Mouse (Mus musculus) forebrain, embryonic 12.5 days (tissue): ENCODE data around the gene Gpr179. TPM values are rescaled to one million over a fixed set of nuclear protein-coding genes. Genes with fewer than 3 reads are reported as not detected.
A peak's percentile ranks its signal among the peaks of the same experiment; 100 is the strongest.

ENCODE experiments used
- ATAC-seq: fragments of 200-750 bp; cut with Nextera tagmentation; 2 replicates; pipeline ENCODE4 v1.8.0; 2017; ENCODE audit warnings: moderate TSS enrichment; ENCODE audit not compliant: low FRiP score
- H3K27ac ChIP-seq: fragments of 300-500 bp; sonication (generic); 2 replicates; pipeline ENCODE4 v1.5.1; 2016; ENCODE audit warnings: mild to moderate bottlenecking
- H3K27me3 ChIP-seq: fragments of 300-500 bp; sonication (generic); 2 replicates; pipeline ENCODE4 v1.6.1; 2016; ENCODE audit warnings: mild to moderate bottlenecking
- H3K36me3 ChIP-seq: fragments of 300-500 bp; sonication (generic); replicated peaks from 2 replicates; pipeline ENCODE4 v1.6.1; 2016; ENCODE audit warnings: mild to moderate bottlenecking
- H3K4me1 ChIP-seq: fragments of 300-500 bp; sonication (generic); 2 replicates; pipeline ENCODE4 v1.6.1; 2016
- H3K4me2 ChIP-seq: fragments of 300-500 bp; sonication (generic); 2 replicates; pipeline ENCODE4 v1.6.1; 2016; ENCODE audit warnings: mild to moderate bottlenecking, moderate library complexity
- H3K4me3 ChIP-seq: fragments of 300-500 bp; sonication (generic); replicated peaks from 2 replicates; pipeline ENCODE4 v1.5.1; 2016; ENCODE audit warnings: mild to moderate bottlenecking
- H3K9ac ChIP-seq: fragments of 300-500 bp; sonication (generic); 2 replicates; pipeline ENCODE4 v1.6.1; 2016; ENCODE audit warnings: mild to moderate bottlenecking
- H3K9me3 ChIP-seq: fragments of 300-500 bp; sonication (generic); 2 replicates; pipeline ENCODE4 v1.6.1; 2016
- WGBS: fragments of 180-500 bp; shearing (Covaris S2); methylation state at CpG from one replicate; pipeline ENCODE4 v1.1.7; 2016; 5-methylcytosine and 5-hydroxymethylcytosine counted together
- polyA plus RNA-seq: library from polyadenylated mRNA; unstranded; fragments of >200 nt; fragmentation: Nextera tagmentation; extraction: Ambion mirVana; gene quantifications from 2 replicates; pipeline ENCODE4 v1.2.1, GENCODE M21; 2016

Gpr179 gene
- polyA plus RNA-seq, 1 experiment from 2014 or later: 0.11 TPM

DNA sequence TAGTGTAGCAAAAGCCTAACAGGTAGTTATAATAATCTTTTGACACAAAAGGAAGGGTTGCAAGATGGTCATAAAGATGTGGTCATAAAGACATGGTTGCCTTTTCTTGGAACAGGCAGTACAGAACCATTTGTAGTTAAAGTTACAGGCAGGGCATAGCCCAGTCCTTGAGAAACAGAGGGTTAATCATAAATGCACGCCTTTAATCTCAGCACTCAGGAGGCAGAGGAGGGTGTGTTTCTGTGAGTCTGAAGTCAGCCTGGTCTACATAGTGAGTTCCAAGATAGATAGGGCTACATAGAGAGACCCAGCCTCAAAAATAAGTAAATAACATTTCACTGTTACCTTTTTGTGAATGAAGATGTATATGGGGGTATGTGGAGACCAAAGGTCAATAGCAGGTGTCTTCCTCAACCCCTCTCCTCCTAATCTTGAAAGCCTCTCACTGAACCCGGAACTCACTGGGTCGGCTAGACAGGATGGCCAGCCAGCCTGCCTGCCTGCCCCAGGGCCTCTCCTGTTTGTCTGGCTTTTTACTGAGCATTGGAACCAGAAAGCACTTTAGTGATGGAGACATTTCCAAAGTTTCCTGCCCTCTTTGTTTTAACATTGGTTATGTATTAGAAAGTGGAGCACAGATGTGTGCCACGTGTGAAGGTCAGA, 1.2 kb upstream of the Gpr179 start:
- Histone ChIP-seq H3K27ac (no peak overlapping the region), H3K9me3 (0 out of 2 replicates have a peak, but pooled peaks cover 2% of the 10 kb centered on the region), H3K36me3 (no peaks in the 10 kb centered on the region), H3K4me2 (no peak overlapping the region), H3K4me3 (no peak overlapping the region), H3K4me1 (peaks cover 32% of the 10 kb centered on the region), H3K27me3 (peaks cover 6% of the 10 kb centered on the region; the same call in 1 of the 2 replicates), H3K9ac (no peak overlapping the region)
- no peak for ATAC-seq
- WGBS: 74% methylated on average over 4 of the region's 4 CpGs

DNA sequence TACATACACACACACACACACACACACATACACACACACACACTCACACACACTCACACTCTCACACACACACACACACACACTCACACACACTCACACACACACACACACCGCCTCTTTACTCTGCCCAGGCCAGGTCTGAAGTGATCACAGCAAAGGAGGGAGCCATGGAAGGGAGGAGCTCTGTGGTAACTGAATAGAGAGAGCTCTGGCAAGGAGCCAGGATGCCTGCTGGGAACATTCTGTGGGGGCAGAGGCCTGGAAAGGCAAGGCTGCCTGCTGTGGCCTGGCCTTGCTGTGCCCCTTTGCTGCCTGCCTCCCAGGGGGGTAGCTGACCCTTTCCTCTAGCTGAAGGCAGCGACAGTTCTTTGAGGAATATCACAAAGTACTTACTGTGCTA, 1.8 kb downstream of the Gpr179 start:
- Histone ChIP-seq H3K4me2 (peak overlapping the region; percentile 2; the same call in 1 of the 2 replicates), H3K27ac (peak overlapping the region; percentile 63), H3K36me3 (no peaks in the 10 kb centered on the region), H3K4me3 (no peak overlapping the region), H3K4me1 (peaks cover 32% of the 10 kb centered on the region), H3K9ac (no peak overlapping the region), H3K27me3 (peaks cover 6% of the 10 kb centered on the region; the same call in 1 of the 2 replicates), H3K9me3 (0 out of 2 replicates have a peak, but pooled peaks cover 2% of the 10 kb centered on the region)
- 0% methylated on average over 2 of the region's 2 CpGs for WGBS
- ATAC-seq: peak; percentile 69

DNA sequence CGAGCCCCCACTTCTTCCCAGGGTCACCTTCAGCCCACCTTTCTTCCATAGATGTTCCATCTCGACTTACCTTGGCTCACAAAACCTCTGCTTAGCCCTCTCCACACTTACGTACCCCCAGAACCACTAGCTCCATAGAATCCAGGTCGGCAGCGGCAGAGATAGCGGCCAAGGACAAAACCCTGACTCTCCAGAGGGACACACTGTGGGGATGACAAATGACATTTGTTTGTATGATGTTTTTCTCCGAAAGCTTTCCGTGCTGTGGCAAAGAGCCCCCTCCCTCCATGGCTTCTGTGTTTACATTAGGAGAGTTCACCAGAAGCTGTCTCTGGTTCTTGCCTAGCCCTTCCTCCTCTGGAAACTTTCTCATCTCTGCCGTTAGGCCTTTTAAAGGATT, 4.6 kb downstream of the Gpr179 start:
- Histone ChIP-seq H3K4me1 (peaks cover 32% of the 10 kb centered on the region), H3K27ac (no peak overlapping the region), H3K9ac (no peak overlapping the region), H3K4me3 (no peak overlapping the region), H3K4me2 (no peak overlapping the region), H3K27me3 (peaks cover 6% of the 10 kb centered on the region; the same call in 1 of the 2 replicates), H3K9me3 (0 out of 2 replicates have a peak, but pooled peaks cover 2% of the 10 kb centered on the region), H3K36me3 (no peaks in the 10 kb centered on the region)
- 89% methylated on average over 9 of the region's 9 CpGs for WGBS
- ATAC-seq: no peak

DNA sequence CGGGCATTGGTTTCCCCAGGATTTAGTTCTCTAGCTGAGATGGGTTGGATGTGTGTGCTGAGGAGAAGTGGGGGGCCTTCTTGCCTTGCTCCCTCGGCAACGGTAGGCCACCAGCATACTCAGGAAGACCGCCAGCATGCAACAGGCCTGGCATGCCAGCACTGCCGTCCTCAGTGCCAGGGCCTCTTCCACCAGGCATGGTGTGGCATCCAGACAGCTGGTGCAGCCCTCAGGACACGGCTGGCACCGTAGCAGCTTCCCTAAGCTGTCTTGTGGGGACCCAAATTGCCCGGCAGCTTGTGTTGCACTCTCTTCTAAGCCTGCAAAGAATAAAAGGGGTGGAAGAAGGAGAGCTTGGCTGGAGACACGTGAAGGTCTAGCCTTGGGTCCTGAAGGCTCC, 5.5 kb downstream of the Gpr179 start:
- 85% methylated on average over 9 of the region's 9 CpGs for WGBS
- Histone ChIP-seq H3K4me2 (no peak overlapping the region), H3K4me3 (no peak overlapping the region), H3K27ac (no peak overlapping the region), H3K9ac (no peak overlapping the region), H3K9me3 (0 out of 2 replicates have a peak, but pooled peaks cover 2% of the 10 kb centered on the region), H3K36me3 (no peaks in the 10 kb centered on the region), H3K27me3 (peaks cover 6% of the 10 kb centered on the region; the same call in 1 of the 2 replicates), H3K4me1 (peaks cover 23% of the 10 kb centered on the region)
- ATAC-seq: no peak

DNA sequence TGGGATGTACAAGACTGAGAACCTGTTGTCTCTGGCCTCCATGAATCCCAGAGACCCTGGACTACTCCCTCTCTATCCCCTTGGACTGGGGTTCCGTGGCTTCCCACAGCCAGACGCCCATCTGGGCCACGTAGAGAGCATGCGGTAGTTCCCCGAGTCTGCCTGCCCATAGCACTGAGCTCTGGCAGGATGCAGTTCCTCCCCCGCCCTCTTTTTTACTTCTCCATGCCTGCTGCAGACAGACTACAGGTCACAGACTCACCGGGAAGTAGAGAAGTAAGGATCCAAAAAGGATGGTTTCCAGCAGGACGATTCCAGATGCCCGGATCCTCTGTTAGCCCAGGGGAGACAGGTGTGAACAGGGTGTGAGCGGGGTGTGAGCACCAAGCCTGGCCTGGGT, 6.4 kb downstream of the Gpr179 start:
- H3K4me2 ChIP-seq: no peak overlapping the region
- 85% methylated on average over 10 of the region's 10 CpGs for WGBS

DNA sequence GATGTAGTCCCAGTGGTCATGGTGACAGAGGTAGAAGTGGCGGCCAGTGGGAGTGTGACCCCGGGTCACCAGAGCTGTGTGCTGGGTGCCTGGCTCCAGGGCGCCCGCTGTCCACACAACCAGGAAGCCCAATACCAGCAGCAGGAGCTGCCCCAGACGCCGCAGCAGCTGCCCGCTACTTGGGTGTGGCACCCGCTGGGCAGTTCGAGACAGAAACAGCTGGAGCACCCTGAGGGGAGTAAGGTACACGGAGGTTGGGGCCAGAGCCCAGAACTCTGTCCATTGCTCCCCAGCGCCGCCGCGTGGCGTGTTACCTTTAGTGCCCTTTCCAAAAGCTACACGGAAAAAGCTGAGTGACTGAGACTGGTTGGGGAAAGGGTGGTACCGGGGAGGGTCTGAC, 8.3 kb downstream of the Gpr179 start:
- no peak for ATAC-seq
- 34% methylated on average over 17 of the region's 17 CpGs for WGBS
- Histone ChIP-seq H3K9me3 (no peaks in the 10 kb centered on the region), H3K4me3 (no peak overlapping the region), H3K36me3 (no peaks in the 10 kb centered on the region), H3K27ac (no peak overlapping the region), H3K9ac (no peak overlapping the region), H3K27me3 (peaks cover 7% of the 10 kb centered on the region; the same call in 1 of the 2 replicates), H3K4me1 (peaks cover 3% of the 10 kb centered on the region; the same call in 1 of the 2 replicates), H3K4me2 (no peak overlapping the region)

More for the DNA sequence above, 6.4 kb downstream of the Gpr179 start:
- no peak overlapping the region for H3K27ac ChIP-seq
- H3K4me1 ChIP-seq: peaks cover 14% of the 10 kb centered on the region
- 0 out of 2 replicates have a peak, but pooled peaks cover 3% of the 10 kb centered on the region for H3K27me3 ChIP-seq
- H3K36me3 ChIP-seq: no peaks in the 10 kb centered on the region
- no peak overlapping the region for H3K9ac ChIP-seq
- 0 out of 2 replicates have a peak, but pooled peaks cover 2% of the 10 kb centered on the region for H3K9me3 ChIP-seq
- ATAC-seq: no peak
- no peak overlapping the region for H3K4me3 ChIP-seq

DNA sequence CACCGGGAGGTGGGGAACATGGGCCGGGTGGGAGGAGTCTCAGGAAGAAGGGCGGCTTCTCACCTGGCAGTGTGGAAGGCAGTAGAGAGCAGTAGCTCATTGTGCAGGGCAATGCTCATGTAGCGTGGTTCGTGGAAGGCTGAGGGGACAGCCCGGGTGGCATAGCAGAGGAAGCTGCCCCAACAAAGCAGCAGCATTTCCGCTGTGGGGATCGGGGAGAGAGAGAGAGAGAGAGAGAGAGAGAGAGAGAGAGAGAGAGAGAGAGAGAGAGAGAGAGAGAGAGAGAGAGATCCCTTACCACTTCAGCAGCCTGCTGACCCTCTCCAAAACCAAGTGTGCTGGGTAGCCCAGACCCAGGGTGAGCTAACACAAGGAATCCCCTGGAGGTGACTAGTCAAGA, 8.7 kb downstream of the Gpr179 start:
- no peak for ATAC-seq
- Histone ChIP-seq H3K4me3 (no peak overlapping the region), H3K9ac (no peak overlapping the region), H3K27ac (no peak overlapping the region), H3K9me3 (no peaks in the 10 kb centered on the region), H3K36me3 (no peaks in the 10 kb centered on the region), H3K27me3 (peaks cover 10% of the 10 kb centered on the region; the same call in 1 of the 2 replicates), H3K4me1 (peaks cover 3% of the 10 kb centered on the region; the same call in 1 of the 2 replicates), H3K4me2 (no peak overlapping the region)
- WGBS: 52% methylated on average over 6 of the region's 8 CpGs

DNA sequence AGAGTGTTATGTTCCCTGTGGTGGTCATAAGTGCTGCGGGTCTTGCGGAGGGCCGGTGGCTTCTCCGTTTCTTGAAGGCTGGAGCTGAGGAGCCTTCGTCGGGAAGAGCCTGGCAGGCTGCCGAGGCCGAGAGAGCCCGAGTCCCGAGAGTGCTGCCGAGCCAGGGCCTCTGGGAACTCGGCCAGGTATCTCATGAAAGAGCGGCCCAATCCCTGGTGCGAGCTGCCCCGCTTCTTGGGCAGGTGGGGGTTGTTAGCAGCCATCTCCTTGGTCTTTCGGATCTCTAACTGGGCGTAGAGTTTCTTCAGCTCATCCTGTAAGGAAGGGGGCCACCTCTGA, 12.9 kb downstream of the Gpr179 start:
- peaks cover 3% of the 10 kb centered on the region; the same call in 1 of the 2 replicates for H3K4me1 ChIP-seq
- 0 out of 2 replicates have a peak overlapping the region, but pooled peaks have one; percentile 15 for H3K4me2 ChIP-seq
- no peaks in the 10 kb centered on the region for H3K9me3 ChIP-seq
- no peak overlapping the region; the same call in 1 of the 2 replicates for H3K4me3 ChIP-seq
- no peak overlapping the region for H3K9ac ChIP-seq
- peaks cover 31% of the 10 kb centered on the region for H3K27me3 ChIP-seq
- no peak for ATAC-seq
- H3K36me3 ChIP-seq: no peaks in the 10 kb centered on the region
- 46% methylated on average over 17 of the region's 17 CpGs for WGBS
- no peak overlapping the region for H3K27ac ChIP-seq

DNA sequence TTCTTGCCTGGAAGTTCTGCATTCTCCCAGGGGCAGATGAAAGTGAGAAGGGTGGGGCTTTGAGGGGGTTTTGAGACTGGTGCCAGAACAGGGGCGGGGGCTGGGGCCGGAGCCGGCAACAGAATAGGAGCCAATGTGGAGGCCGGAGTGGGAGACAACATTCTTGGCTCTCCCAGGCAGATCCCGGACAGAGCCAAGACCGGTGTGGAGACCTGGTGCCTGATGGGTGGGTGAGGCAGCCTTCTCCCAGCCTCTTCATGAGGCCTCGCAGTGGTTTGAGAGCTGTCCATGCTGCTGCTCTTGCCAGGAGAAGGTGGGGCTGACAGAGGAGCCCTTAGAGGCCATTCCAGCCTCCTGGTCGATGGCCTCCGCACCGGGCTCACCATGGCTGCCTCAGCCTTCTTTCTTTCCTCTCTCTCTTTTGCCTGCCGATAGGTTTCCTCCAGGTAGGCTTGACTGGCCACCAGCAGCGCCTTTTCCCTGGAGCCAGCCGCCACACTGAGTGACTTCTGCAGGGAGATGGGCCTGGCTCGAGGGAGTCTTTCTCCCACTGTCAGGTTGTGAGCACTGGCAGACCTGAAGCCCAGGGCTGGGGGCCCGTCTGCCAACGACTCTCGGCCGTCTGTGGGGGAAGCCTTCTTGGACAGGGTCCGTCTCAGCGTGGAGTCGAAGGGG, 13.4 kb downstream of the Gpr179 start:
- no peak for ATAC-seq
- Histone ChIP-seq H3K9me3 (no peaks in the 10 kb centered on the region), H3K4me2 (0 out of 2 replicates have a peak overlapping the region, but pooled peaks have one; percentile 15), H3K9ac (no peak overlapping the region), H3K4me3 (no peak overlapping the region), H3K4me1 (peaks cover under 1% of the 10 kb centered on the region; the same call in 1 of the 2 replicates), H3K27ac (no peak overlapping the region), H3K27me3 (peaks cover 31% of the 10 kb centered on the region), H3K36me3 (no peaks in the 10 kb centered on the region)
- WGBS: 55% methylated on average over 21 of the region's 21 CpGs

DNA sequence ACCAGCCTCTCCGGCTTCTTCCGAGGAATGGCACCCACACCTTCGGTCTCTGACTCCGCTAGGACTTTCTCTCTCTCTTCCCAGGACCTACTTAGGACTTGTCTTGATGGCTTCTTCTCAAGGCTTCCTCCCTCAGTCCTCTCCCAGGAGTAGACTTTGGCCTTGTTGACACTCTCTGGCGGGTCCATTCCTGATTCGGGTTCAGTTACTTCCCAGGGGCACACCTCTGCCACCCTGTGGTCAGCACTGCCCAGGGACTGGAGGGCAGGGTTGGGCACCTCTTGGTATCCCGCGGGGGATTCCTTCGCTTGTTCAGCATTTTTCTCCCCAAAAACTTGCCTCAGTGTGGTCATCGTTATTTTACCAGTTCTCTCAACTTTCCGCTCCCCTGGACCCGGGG, 14.5 kb downstream of the Gpr179 start:
- no peak overlapping the region for H3K27ac ChIP-seq
- ATAC-seq: no peak
- no peak overlapping the region for H3K9ac ChIP-seq
- H3K27me3 ChIP-seq: peaks cover 31% of the 10 kb centered on the region
- no peaks in the 10 kb centered on the region; the same call in 1 of the 2 replicates for H3K4me1 ChIP-seq
- H3K9me3 ChIP-seq: no peaks in the 10 kb centered on the region
- no peak overlapping the region for H3K4me3 ChIP-seq
- H3K36me3 ChIP-seq: 0 out of 2 replicates have a peak, but pooled peaks cover 3% of the 10 kb centered on the region
- 85% methylated on average over 12 of the region's 12 CpGs for WGBS
- H3K4me2 ChIP-seq: no peak overlapping the region

DNA sequence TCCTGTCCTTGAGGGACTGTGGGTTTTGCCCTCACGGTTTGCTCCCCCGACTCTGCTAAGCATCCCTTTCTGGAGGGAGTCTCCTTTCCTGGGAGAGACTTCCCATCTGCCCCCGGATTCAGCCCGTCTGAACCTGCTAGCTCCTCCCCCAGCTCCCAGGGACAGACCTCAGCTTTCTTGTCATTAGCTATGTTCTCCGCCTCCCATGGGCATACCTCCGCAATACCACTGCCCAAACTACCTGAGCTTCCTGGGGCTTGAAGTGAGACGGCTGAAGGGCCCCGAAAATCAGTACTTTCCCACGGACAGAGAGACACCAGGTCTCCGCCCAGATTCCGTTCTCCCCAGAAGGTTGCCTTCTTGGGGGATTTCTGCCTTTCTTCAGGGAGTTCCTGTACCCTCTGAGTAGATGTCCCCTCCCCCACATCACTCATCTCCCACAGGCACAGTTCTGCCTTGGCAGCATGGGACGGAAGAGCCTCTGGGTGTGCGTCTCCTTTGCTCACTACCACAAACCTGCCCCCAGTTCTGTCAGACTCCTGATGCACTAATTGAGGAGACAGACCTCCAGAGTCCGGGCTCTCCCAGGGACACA, 15.0 kb downstream of the Gpr179 start:
- no peak overlapping the region for H3K4me3 ChIP-seq
- no peak overlapping the region for H3K9ac ChIP-seq
- H3K4me2 ChIP-seq: no peak overlapping the region
- peaks cover 31% of the 10 kb centered on the region for H3K27me3 ChIP-seq
- WGBS: 72% methylated on average over 14 of the region's 14 CpGs
- no peaks in the 10 kb centered on the region for H3K9me3 ChIP-seq
- H3K36me3 ChIP-seq: 0 out of 2 replicates have a peak, but pooled peaks cover 3% of the 10 kb centered on the region
- H3K4me1 ChIP-seq: no peaks in the 10 kb centered on the region; the same call in 1 of the 2 replicates
- H3K27ac ChIP-seq: no peak overlapping the region
- ATAC-seq: no peak

DNA sequence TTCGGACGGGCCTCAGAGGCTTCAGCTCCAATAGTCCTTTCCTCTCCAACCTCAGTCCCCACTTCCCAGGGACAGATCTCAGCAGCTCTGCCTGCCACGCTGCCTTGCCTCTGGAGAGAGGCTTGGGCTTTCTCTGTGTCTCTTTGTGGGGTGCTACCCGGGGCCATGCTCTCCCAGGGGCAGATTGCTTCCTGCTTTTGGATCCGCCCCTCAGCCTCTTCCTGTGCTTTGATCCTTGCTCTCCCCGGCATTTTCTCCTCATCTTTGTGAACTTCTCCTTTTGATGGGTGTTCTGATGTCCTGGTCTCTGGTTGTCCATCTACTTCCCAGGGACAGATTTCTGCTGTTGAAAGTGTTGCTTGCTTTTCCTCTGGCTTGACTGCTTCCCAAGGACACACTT, 15.6 kb downstream of the Gpr179 start:
- 58% methylated on average over 6 of the region's 6 CpGs for WGBS
- Histone ChIP-seq H3K4me2 (no peak overlapping the region), H3K9ac (no peak overlapping the region), H3K4me1 (no peaks in the 10 kb centered on the region; the same call in 1 of the 2 replicates), H3K4me3 (no peak overlapping the region), H3K27me3 (peaks cover 29% of the 10 kb centered on the region), H3K9me3 (no peaks in the 10 kb centered on the region), H3K36me3 (0 out of 2 replicates have a peak, but pooled peaks cover 3% of the 10 kb centered on the region), H3K27ac (no peak overlapping the region)
- no peak for ATAC-seq
